Mouse (Mus musculus) forebrain, embryonic 16.5 days (tissue): Measurements from ENCODE around the gene Thap12. TPM values are rescaled to one million over a fixed set of nuclear protein-coding genes. Genes with fewer than 3 reads are reported as not detected.

Experiments
- ATAC-seq: fragments of 200-750 bp; cut with Nextera tagmentation; 2 replicates; pipeline ENCODE4 v1.8.0; 2017; ENCODE audit warnings: mild to moderate bottlenecking, moderate library complexity
- H3K27ac ChIP-seq: fragments of 300-500 bp; sonication (generic); 2 replicates; pipeline ENCODE4 v1.5.1; 2014; ENCODE audit warnings: low read length, control low read depth
- H3K27me3 ChIP-seq: fragments of 300-500 bp; sonication (generic); replicated peaks from 2 replicates; pipeline ENCODE4 v1.6.1; 2014; ENCODE audit warnings: low read length; ENCODE audit not compliant: control insufficient read depth, insufficient read depth
- H3K36me3 ChIP-seq: fragments of 300-500 bp; sonication (generic); 2 replicates; pipeline ENCODE4 v1.6.1; 2014; ENCODE audit not compliant: control insufficient read depth, insufficient read depth
- H3K4me1 ChIP-seq: fragments of 300-500 bp; sonication (generic); replicated peaks from 2 replicates; pipeline ENCODE4 v1.6.1; 2014; ENCODE audit warnings: low read length; ENCODE audit not compliant: control insufficient read depth, insufficient read depth
- H3K4me2 ChIP-seq: fragments of 300-500 bp; sonication (generic); 2 replicates; pipeline ENCODE4 v1.6.1; 2014; ENCODE audit warnings: mild to moderate bottlenecking, low read length, control low read depth
- H3K4me3 ChIP-seq: fragments of 300-500 bp; sonication (generic); replicated peaks from 2 replicates; pipeline ENCODE4 v1.5.1; 2014; ENCODE audit warnings: mild to moderate bottlenecking, low read length, control low read depth
- H3K9ac ChIP-seq: fragments of 300-500 bp; sonication (generic); replicated peaks from 2 replicates; pipeline ENCODE4 v1.6.1; 2014; ENCODE audit warnings: low read depth, low read length, control low read depth
- H3K9me3 ChIP-seq: fragments of 300-500 bp; sonication (generic); 2 replicates; pipeline ENCODE4 v1.6.1; 2016; ENCODE audit warnings: low read length; ENCODE audit not compliant: control insufficient read depth
- WGBS: fragments of 180-500 bp; shearing (Covaris S2); extraction: QIAGEN DNeasy Blood & Tissue Kit; methylation state at CpG from one replicate; pipeline ENCODE4 v1.1.7; 2014; 5-methylcytosine and 5-hydroxymethylcytosine counted together
- polyA plus RNA-seq: library from polyadenylated mRNA; unstranded; fragments of >200 nt; fragmentation: Nextera tagmentation; extraction: Ambion mirVana; gene quantifications from 2 replicates; pipeline ENCODE4 v1.2.1, GENCODE M21; 2015

The Thap12 gene
- polyA plus RNA-seq, 1 experiment from 2014 or later = 50.8 TPM

- ATAC-seq = no peak
- WGBS = 89% methylated on average over 4 of the region's 4 CpGs
Observed at GRCm38 (mm10) chr7:98733958-98734357, 31.1 kb downstream of the Thap12 start.

GRCm38 (mm10) chr7:98734876-98735275, 32.0 kb downstream of the Thap12 start:
- WGBS = 13% methylated on average over 10 of the region's 10 CpGs
- Histone ChIP-seq H3K4me3 (no peak overlapping the region), H3K9me3 (no peaks in the 10 kb centered on the region), H3K27ac (no peak overlapping the region), H3K4me1 (peaks cover 7% of the 10 kb centered on the region), H3K9ac (peak overlapping the region; percentile 25; the same call in 1 of the 2 replicates), H3K36me3 (no peaks in the 10 kb centered on the region), H3K4me2 (no peak overlapping the region), H3K27me3 (peaks cover 3% of the 10 kb centered on the region; the same call in 1 of the 2 replicates)
- peak; percentile 67; the same call in 1 of the 2 replicates for ATAC-seq

More at GRCm38 (mm10) chr7:98733958-98734357, 31.1 kb downstream of the Thap12 start:
- no peak overlapping the region for H3K4me3 ChIP-seq
- H3K4me1 ChIP-seq = peaks cover 14% of the 10 kb centered on the region
- H3K27me3 ChIP-seq = peaks cover 3% of the 10 kb centered on the region; the same call in 1 of the 2 replicates
- H3K9me3 ChIP-seq = no peaks in the 10 kb centered on the region
- no peak overlapping the region for H3K27ac ChIP-seq
- H3K4me2 ChIP-seq = no peak overlapping the region
- no peak overlapping the region for H3K9ac ChIP-seq
- H3K36me3 ChIP-seq = no peaks in the 10 kb centered on the region

GRCm38 (mm10) chr7:98736780-98737550, 34.1 kb downstream of the Thap12 start:
- no peaks in the 10 kb centered on the region for H3K36me3 ChIP-seq
- no peak for ATAC-seq
- H3K27ac ChIP-seq = no peak overlapping the region
- H3K4me2 ChIP-seq = no peak overlapping the region
- no peak overlapping the region for H3K9ac ChIP-seq
- H3K4me3 ChIP-seq = no peak overlapping the region
- no peaks in the 10 kb centered on the region; the same call in 1 of the 2 replicates for H3K27me3 ChIP-seq
- WGBS = 75% methylated on average over 7 of the region's 7 CpGs
- peaks cover 6% of the 10 kb centered on the region for H3K4me1 ChIP-seq
- H3K9me3 ChIP-seq = no peaks in the 10 kb centered on the region

GRCm38 (mm10) chr7:98740363-98740762, 37.5 kb downstream of the Thap12 start:
- no peaks in the 10 kb centered on the region; the same call in 1 of the 2 replicates for H3K4me1 ChIP-seq
- no peaks in the 10 kb centered on the region for H3K36me3 ChIP-seq
- H3K4me2 ChIP-seq = no peak overlapping the region
- H3K27me3 ChIP-seq = no peaks in the 10 kb centered on the region; the same call in 1 of the 2 replicates
- no peak overlapping the region for H3K4me3 ChIP-seq
- WGBS = 25% methylated on average over 5 of the region's 5 CpGs
- no peak overlapping the region for H3K9ac ChIP-seq
- no peak overlapping the region for H3K27ac ChIP-seq
- no peak for ATAC-seq
- H3K9me3 ChIP-seq = no peaks in the 10 kb centered on the region

GRCm38 (mm10) chr7:98743312-98743711, 40.4 kb downstream of the Thap12 start:
- ATAC-seq = 0 out of 2 replicates have a peak, but pooled peaks have one; percentile 12
- WGBS = 2% methylated on average over 3 of the region's 3 CpGs
- H3K36me3 ChIP-seq = no peaks in the 10 kb centered on the region
- no peaks in the 10 kb centered on the region; the same call in 1 of the 2 replicates for H3K27me3 ChIP-seq
- H3K9ac ChIP-seq = no peak overlapping the region
- H3K4me2 ChIP-seq = no peak overlapping the region
- H3K4me3 ChIP-seq = no peak overlapping the region
- H3K4me1 ChIP-seq = no peaks in the 10 kb centered on the region
- no peak overlapping the region for H3K27ac ChIP-seq
- no peaks in the 10 kb centered on the region for H3K9me3 ChIP-seq

GRCm38 (mm10) chr7:98750404-98750803, 47.5 kb downstream of the Thap12 start:
- Histone ChIP-seq H3K4me1 (peaks cover 15% of the 10 kb centered on the region), H3K9ac (no peak overlapping the region), H3K27me3 (no peaks in the 10 kb centered on the region), H3K36me3 (no peaks in the 10 kb centered on the region), H3K4me3 (no peak overlapping the region), H3K4me2 (no peak overlapping the region), H3K9me3 (no peaks in the 10 kb centered on the region), H3K27ac (no peak overlapping the region)
- ATAC-seq = no peak
- WGBS = 42% methylated on average over 10 of the region's 10 CpGs

GRCm38 (mm10) chr7:98752680-98753079, 49.8 kb downstream of the Thap12 start:
- no peaks in the 10 kb centered on the region for H3K9me3 ChIP-seq
- peaks cover 15% of the 10 kb centered on the region for H3K4me1 ChIP-seq

GRCm38 (mm10) chr7:98756050-98756449, 53.1 kb downstream of the Thap12 start:
- 87% methylated on average over 11 of the region's 11 CpGs for WGBS
- Histone ChIP-seq H3K9me3 (no peaks in the 10 kb centered on the region), H3K36me3 (no peaks in the 10 kb centered on the region), H3K27ac (no peak overlapping the region), H3K9ac (no peak overlapping the region), H3K27me3 (no peaks in the 10 kb centered on the region), H3K4me2 (no peak overlapping the region), H3K4me1 (peaks cover 10% of the 10 kb centered on the region), H3K4me3 (no peak overlapping the region)
- no peak for ATAC-seq

More at GRCm38 (mm10) chr7:98752680-98753079, 49.8 kb downstream of the Thap12 start:
- no peaks in the 10 kb centered on the region for H3K27me3 ChIP-seq
- no peak overlapping the region for H3K9ac ChIP-seq
- H3K4me3 ChIP-seq = no peak overlapping the region
- H3K4me2 ChIP-seq = no peak overlapping the region
- H3K36me3 ChIP-seq = no peaks in the 10 kb centered on the region
- WGBS = 60% methylated on average over 8 of the region's 8 CpGs
- ATAC-seq = peak; percentile 59
- no peak overlapping the region for H3K27ac ChIP-seq

GRCm38 (mm10) chr7:98756556-98756955, 53.7 kb downstream of the Thap12 start:
- H3K27me3 ChIP-seq = no peaks in the 10 kb centered on the region
- H3K4me1 ChIP-seq = peaks cover 10% of the 10 kb centered on the region
- no peaks in the 10 kb centered on the region for H3K36me3 ChIP-seq
- H3K9ac ChIP-seq = no peak overlapping the region
- ATAC-seq = no peak
- H3K9me3 ChIP-seq = no peaks in the 10 kb centered on the region
- no peak overlapping the region for H3K4me2 ChIP-seq
- H3K27ac ChIP-seq = no peak overlapping the region
- H3K4me3 ChIP-seq = no peak overlapping the region
- 90% methylated on average over 8 of the region's 8 CpGs for WGBS
